Mouse (Mus musculus) small intestine, adult 2 months (tissue): Measurements from ENCODE around the gene Col11a2.

Experiments
- CTCF ChIP-seq: fragments of 200-500 bp; IDR thresholded peaks from 2 replicates; pipeline ENCODE4 v1.5.1; 2012; ENCODE audit warnings: low read depth, mild to moderate bottlenecking, control low read depth, inconsistent platforms, low read length, moderate library complexity, mixed read lengths; ENCODE audit not compliant: insufficient replicate concordance, insufficient read length; ENCODE audit errors: extremely low read depth
- POLR2A ChIP-seq: fragments of 200-500 bp; IDR thresholded peaks from 2 replicates; pipeline ENCODE4 v1.6.1; 2012; ENCODE audit warnings: low read depth, mild to moderate bottlenecking, control low read depth, inconsistent platforms, low read length, moderate library complexity

DNA sequence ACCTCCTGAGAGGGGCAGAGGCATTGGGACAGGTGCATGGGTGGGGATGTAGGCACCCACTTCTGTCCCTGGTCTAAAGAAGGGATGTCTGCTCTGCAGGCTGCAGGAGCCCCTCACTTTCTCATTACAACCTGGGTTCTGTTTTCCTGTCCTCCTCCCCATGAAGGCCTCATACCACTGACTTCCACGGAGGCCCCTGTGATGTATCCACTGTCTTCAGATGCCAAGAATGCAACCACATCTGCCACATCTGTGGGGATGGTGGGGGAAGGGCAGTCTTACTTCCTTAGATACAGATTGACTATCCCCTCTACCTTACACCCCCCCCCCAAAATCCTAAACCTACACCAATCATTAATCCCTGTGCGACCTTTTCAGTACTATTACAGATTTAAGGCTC is 13.0 kb upstream of the Col11a2 start:
- TF ChIP-seq POLR2A (no peak), CTCF (no peak)
